ENCODE assay signal across 19 mouse cellular contexts in genomic region chr16:71923111-71923510, GRCm38 (mm10).
DNase-seq lines count a peak whose midpoint lies in the region; TF ChIP-seq lines count a peak whose summit lies in the region.
"Had no signal": no experiment of that assay in that cellular context is flagged by ENCODE, and none has a peak within 500 bp of the region (broad histone marks: within the 10 kb centered on the region; RNA-seq: fewer than 3 reads in every experiment).

No protein-coding gene starts in this region.

- TF ChIP-seq CTCF in E14TG2a.4 (conservative IDR thresholded peaks at IDR 0.05; ENCODE audit: low read length) = no peak
- TF ChIP-seq CTCF in ES-Bruce4 (IDR thresholded peaks at IDR 0.05; ENCODE audit: low read depth, low read length) = no peak

- H3K4me1 ChIP-seq in E14TG2a.4 (replicated peaks; ENCODE audit: low read depth, low read length) = no peaks in the 10 kb centered on the region
- no peaks in the 10 kb centered on the region for H3K4me1 ChIP-seq in ES-Bruce4 (ENCODE audit: control insufficient read depth, insufficient read depth, low read length)
- no peaks in the 10 kb centered on the region for H3K4me1 ChIP-seq in ES-E14 (ENCODE audit: control insufficient read depth in 2 of 2, insufficient read depth in 2 of 2, low read length in 2 of 2, poor library complexity in 1 of 2)
- H3K4me1 ChIP-seq: embryonic facial prominence, embryonic 10.5 days; embryonic facial prominence, embryonic 12.5 days; forebrain, embryonic 13.5 days; forebrain, embryonic 15.5 days had no signal

- H3K9me3 ChIP-seq in E14TG2a.4 (ENCODE audit: low read length) (no peaks in the 10 kb centered on the region), ES-Bruce4 (replicated peaks; ENCODE audit: control insufficient read depth, insufficient read depth, low read length, poor library complexity, severe bottlenecking) (no peaks in the 10 kb centered on the region), ES-E14 (ENCODE audit: control insufficient read depth, insufficient read depth, low read depth, low read length) (no peaks in the 10 kb centered on the region)
- H3K9me3 ChIP-seq: embryonic facial prominence, embryonic 10.5 days; embryonic facial prominence, embryonic 12.5 days; forebrain, embryonic 13.5 days; forebrain, embryonic 15.5 days had no signal

- H3K4me3 ChIP-seq in E14TG2a.4 (replicated peaks; ENCODE audit: low read length) (peak overlapping the region; percentile 76), ES-Bruce4 (ENCODE audit: low read depth, low read length) (peak overlapping the region; percentile 96), ES-E14 (ENCODE audit: insufficient read depth in 1 of 2, low read depth in 1 of 2, low read length in 2 of 2, poor library complexity in 1 of 2, severe bottlenecking in 1 of 2) (peak overlapping the region; percentile 54 to 70)
- H3K4me3 ChIP-seq: embryonic facial prominence, embryonic 10.5 days; embryonic facial prominence, embryonic 12.5 days; forebrain, embryonic 13.5 days; forebrain, embryonic 15.5 days had no signal

- no peak overlapping the region for H3K27ac ChIP-seq in ES-Bruce4 (ENCODE audit: insufficient read depth, low read length)
- H3K27ac ChIP-seq in ES-E14 (ENCODE audit: insufficient read depth, low read depth, low read length, poor library complexity, severe bottlenecking) = no peak overlapping the region
- H3K27ac ChIP-seq: embryonic facial prominence, embryonic 10.5 days; embryonic facial prominence, embryonic 12.5 days; forebrain, embryonic 13.5 days; forebrain, embryonic 15.5 days had no signal

- H3K36me3 ChIP-seq in E14TG2a.4 (ENCODE audit: insufficient read depth, low read length) (no peaks in the 10 kb centered on the region), ES-Bruce4 (ENCODE audit: control insufficient read depth, insufficient read depth, low read length, poor library complexity, severe bottlenecking) (no peaks in the 10 kb centered on the region), ES-E14 (ENCODE audit: control insufficient read depth, insufficient read depth, low read length, poor library complexity, severe bottlenecking) (no peaks in the 10 kb centered on the region)
- H3K36me3 ChIP-seq: embryonic facial prominence, embryonic 10.5 days; embryonic facial prominence, embryonic 12.5 days; forebrain, embryonic 15.5 days had no signal

- H3K9ac ChIP-seq in ES-Bruce4 (ENCODE audit: low read depth, poor library complexity, severe bottlenecking) = peak overlapping the region; percentile 56; the same call in 1 of the 2 replicates
- H3K9ac ChIP-seq in ES-E14 (ENCODE audit: insufficient read depth, low read depth, low read length, poor library complexity, severe bottlenecking) = peak overlapping the region; percentile 44; the same call in 1 of the 2 replicates
- H3K9ac ChIP-seq: embryonic facial prominence, embryonic 12.5 days; forebrain, embryonic 13.5 days; forebrain, embryonic 15.5 days; forebrain, postnatal 0 days had no signal

- H3K27me3 ChIP-seq in E14TG2a.4 (ENCODE audit: insufficient read depth, low read length) = no peaks in the 10 kb centered on the region
- H3K27me3 ChIP-seq in ES-Bruce4 (ENCODE audit: control insufficient read depth, insufficient read depth, low read length, poor library complexity, severe bottlenecking) = no peaks in the 10 kb centered on the region
- H3K27me3 ChIP-seq: embryonic facial prominence, embryonic 12.5 days; forebrain, embryonic 13.5 days; forebrain, embryonic 15.5 days had no signal

- TF ChIP-seq POLR2A in ES-Bruce4 (IDR thresholded peaks at IDR 0.05; ENCODE audit: insufficient read depth, low read length) = no peak

- DNase-seq in ES-E14 (ENCODE audit: low read depth, low spot score) (peak; percentile 17), ZHBTc4 (ENCODE audit: low read depth, low spot score) (peak; percentile 71)
- no peak for DNase-seq in cerebellum, postnatal 10 days
- DNase-seq in cerebellum, adult 9-10 months = no peak
- DNase-seq in ovary, postnatal 10 days (ENCODE audit: low spot score) = no peak
- DNase-seq: adrenal gland, adult 8-10 months; adrenal gland, postnatal 14 days; adrenal gland, postnatal 36 days; cerebellum, adult 11-12 months; cerebellum, adult 2 months; cerebellum, adult 9-11 months; cerebellum, postnatal 25 days; forebrain, postnatal 0 days had no signal

- in situ Hi-C loops in ES-E14 (cut with MboI; ENCODE audit: low sequenced_read_pairs in 2 of 2, unreplicated experiment in 2 of 2) = no loop called here

- TF ChIP-seq EP300 in ES-Bruce4 (IDR thresholded peaks at IDR 0.05; ENCODE audit: insufficient read depth, low read depth, low read length) = no peak

TF ChIP-seq in ES-E14, 5 proteins besides CTCF, POLR2A, EP300 and RAD21:
- TF ChIP-seq HCFC1 (IDR thresholded peaks at IDR 0.05; ENCODE audit: borderline replicate concordance, insufficient read depth, low read length) (no peak), ZC3H11A (IDR thresholded peaks at IDR 0.05; ENCODE audit: borderline replicate concordance, low read depth, low read length) (no peak), CHD2 (IDR thresholded peaks at IDR 0.05; ENCODE audit: low read depth, low read length) (no peak), MAFK (IDR thresholded peaks at IDR 0.05; ENCODE audit: insufficient read depth, low read depth, low read length) (no peak), ZNF384 (IDR thresholded peaks at IDR 0.05; ENCODE audit: low read depth, low read length) (no peak)

Comparison
In these comparisons a context has a peak if more than half of its experiments do, and no peak if none do; other contexts are left out.
1. DNase-seq: peak in ES-E14 (single experiment) and ZHBTc4 (single experiment); none in cerebellum, postnatal 10 days (0 of 2), cerebellum, adult 9-10 months (single experiment) and ovary, postnatal 10 days (single experiment).
2. Peak in every context shown above with its lines, with median percentiles within 50 percentile points of each other: H3K4me3 ChIP-seq.